Mouse (Mus musculus) embryonic fibroblast, embryonic 13.5 days (primary cell): Measurements from ENCODE around the gene Gm2237. TPM values are rescaled to one million over a fixed set of nuclear protein-coding genes. Genes with fewer than 3 reads are reported as not detected.
A peak's percentile ranks its signal among the peaks of the same experiment; 100 is the strongest.
"Not testable (repeated sequence)": the region's sequence is repeated elsewhere in the genome, so short reads cannot be mapped to it uniquely, and the experiment has no call there.

ENCODE experiments used
- H3K27ac ChIP-seq: 2 replicates; pipeline ENCODE4 v1.5.1; 2012; ENCODE audit warnings: low read length, control low read depth, inconsistent platforms; ENCODE audit not compliant: insufficient read depth
- H3K4me1 ChIP-seq: 2 replicates; pipeline ENCODE4 v1.6.1; 2011; ENCODE audit warnings: low read length; ENCODE audit not compliant: control insufficient read depth, insufficient read depth
- H3K4me3 ChIP-seq: 2 replicates; pipeline ENCODE4 v1.5.1; 2011; ENCODE audit warnings: mild to moderate bottlenecking, control low read depth, low read length; ENCODE audit not compliant: insufficient read depth
- polyA plus RNA-seq: library from polyadenylated mRNA; stranded (reverse); fragments of >200 nt; gene quantifications from 2 replicates; pipeline ENCODE4 v1.2.4, GENCODE M21; 2011; ENCODE audit warnings: low read depth; ENCODE audit not compliant: missing spikeins, insufficient read length

The Gm2237 gene
- 1.4 and 3.4 TPM in 2 replicates for polyA plus RNA-seq

- not testable (repeated sequence) for H3K27ac ChIP-seq, H3K4me1 ChIP-seq
- H3K4me3 ChIP-seq, result peak within 1 kb of the TSS; percentile 49
Observed at GRCm38 (mm10) chr14:19584804-19585667, at the start of gene Gm2237. Gene Gm2237, minus strand, starts transcription at chr14:19585135.

DNA sequence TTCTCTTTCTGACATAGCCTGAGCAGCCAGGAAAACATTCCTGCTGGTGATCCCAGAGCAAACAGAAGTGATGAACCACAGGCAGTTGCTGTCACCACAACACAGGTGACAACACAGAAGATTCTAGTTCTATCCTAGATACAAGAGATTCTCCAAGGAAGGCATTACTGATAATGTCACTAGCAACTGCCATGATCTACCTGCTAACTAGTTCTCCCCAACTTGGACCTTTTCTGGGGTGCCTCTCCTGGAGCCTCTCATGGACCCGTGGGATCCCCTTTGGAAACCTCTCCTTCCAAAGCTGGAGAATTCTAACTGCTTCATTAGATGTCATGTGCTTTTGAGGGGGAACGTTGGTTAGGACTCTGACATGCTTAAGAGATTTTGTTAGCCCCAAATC, 17.5 kb upstream of the Gm2237 start, which contains the start of gene Gm5458:
Gene Gm5458 (minus strand): TSS at position 101 of the 400 bp plus-strand sequence.
- not testable (repeated sequence) for H3K4me1 ChIP-seq, H3K4me3 ChIP-seq, H3K27ac ChIP-seq

GRCm38 (mm10) chr14:19549863-19550262, 35.1 kb downstream of the Gm2237 start, which contains the start of gene Gm2244:
Gene Gm2244, minus strand, starts transcription at chr14:19549963.
- not testable (repeated sequence) for H3K27ac ChIP-seq, H3K4me1 ChIP-seq, H3K4me3 ChIP-seq

Other genes starting within 250 kb of the Gm2237 start
- gene Gm21738, start 166.2 kb downstream of the Gm2237 start, polyA plus RNA-seq, result 0.75 and 2.6 TPM in 2 replicates
- gene Gm2244, start 35.2 kb downstream of the Gm2237 start, polyA plus RNA-seq, result not detected in 2 replicates
- not detected in 2 replicates for gene Gm5458, start 17.4 kb upstream of the Gm2237 start, polyA plus RNA-seq
- 53.3 and 93.2 TPM in 2 replicates for gene Nid2, start 166.1 kb upstream of the Gm2237 start, polyA plus RNA-seq
- gene Rtraf, start 238.7 kb upstream of the Gm2237 start, polyA plus RNA-seq, result 164 TPM in 2 replicates